In the genomic region with DNA sequence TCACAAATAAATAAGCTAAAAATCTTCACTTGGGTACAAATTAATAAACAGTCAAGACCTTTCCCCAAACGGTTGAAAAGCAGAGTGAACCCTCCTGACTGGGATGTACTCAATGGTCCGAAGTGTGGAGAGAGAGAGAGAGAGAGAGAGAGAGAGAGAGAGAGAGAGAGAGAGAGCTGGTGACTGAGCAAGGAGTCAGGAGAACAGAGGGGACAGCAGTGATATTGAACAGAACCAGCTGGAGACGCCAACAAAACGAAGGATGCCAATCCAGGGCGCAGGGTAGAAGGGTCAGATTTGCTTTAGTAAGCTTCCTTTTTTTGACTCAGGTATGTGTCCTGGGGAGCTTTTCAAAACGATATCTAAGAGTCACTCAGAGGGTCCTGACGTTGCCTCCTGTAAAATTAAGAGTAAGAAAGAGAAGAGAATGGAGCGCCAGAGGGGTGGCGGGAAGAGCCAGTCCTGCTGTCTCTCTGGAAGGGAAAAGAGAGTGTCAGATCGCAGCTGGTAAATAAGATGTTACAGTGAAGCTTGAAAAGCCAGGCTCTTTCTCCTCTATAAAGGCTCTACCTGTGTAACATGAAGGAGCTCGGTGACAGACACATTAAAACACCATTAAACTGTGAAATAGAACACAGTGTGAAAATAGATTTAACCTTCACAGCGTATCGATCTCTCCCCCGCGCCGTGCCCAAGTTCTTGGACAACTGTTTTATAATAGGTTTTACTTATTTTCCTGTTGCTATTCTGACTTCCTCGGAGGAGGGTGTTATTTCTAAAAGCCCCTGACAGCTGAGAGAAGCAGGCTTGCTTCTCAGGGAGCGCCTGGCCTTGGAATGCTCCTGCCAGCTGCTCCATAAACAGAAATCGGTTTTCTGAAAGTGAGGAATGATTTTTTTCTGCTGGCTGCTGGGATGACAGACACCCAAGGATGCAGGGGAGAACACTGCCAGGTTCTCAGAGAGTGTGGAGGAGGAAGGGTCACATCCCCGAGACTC, we compare ENCODE assay signal across 12 mouse cellular contexts.
DNase-seq lines count a peak whose midpoint lies in the region; ATAC-seq and TF ChIP-seq lines count a peak whose summit lies in the region.
"Had no signal": no experiment of that assay in that cellular context is flagged by ENCODE, and none has a peak within 500 bp of the region (broad histone marks: within the 10 kb centered on the region; RNA-seq: fewer than 3 reads in every experiment).

No protein-coding gene starts in this region.

- no peaks in the 10 kb centered on the region for H3K36me3 ChIP-seq in forebrain, postnatal 0 days (ENCODE audit: insufficient read depth)
- no peaks in the 10 kb centered on the region for H3K36me3 ChIP-seq in forebrain, embryonic 12.5 days (replicated peaks)
- no peaks in the 10 kb centered on the region for H3K36me3 ChIP-seq in midbrain, postnatal 0 days (ENCODE audit: insufficient read depth, low read length)
- H3K36me3 ChIP-seq: heart, embryonic 12.5 days had no signal

- no peak overlapping the region for H3K4me3 ChIP-seq in forebrain, postnatal 0 days (ENCODE audit: low read depth, low read length)
- H3K4me3 ChIP-seq in forebrain, embryonic 12.5 days (replicated peaks): no peak overlapping the region
- no peak overlapping the region for H3K4me3 ChIP-seq in layer of hippocampus, adult 2 months
- H3K4me3 ChIP-seq in midbrain, postnatal 0 days (ENCODE audit: low read depth, low read length): no peak overlapping the region
- H3K4me3 ChIP-seq: heart, embryonic 12.5 days had no signal

- DNase-seq in forebrain, postnatal 0 days: peak; percentile 17
- DNase-seq in layer of hippocampus, postnatal 36 days: peak; percentile 2 to 5
- no peak for DNase-seq in layer of hippocampus, adult 2 months (ENCODE audit: low spot score in 2 of 2)
- peak; percentile 17 to 32 for DNase-seq in frontal cortex, adult 2 months (ENCODE audit: extremely low spot score in 1 of 2, low spot score in 1 of 2)
- DNase-seq in midbrain, postnatal 0 days (ENCODE audit: low spot score): peak; percentile 24
- no peak for DNase-seq in natural killer cell, adult 2 months (ENCODE audit: low spot score in 2 of 2)
- DNase-seq in gastrocnemius, postnatal 10 days: no peak
- DNase-seq: thymus, postnatal 25 days had no signal

- TF ChIP-seq CTCF in forebrain, postnatal 0 days (IDR thresholded peaks at IDR 0.05; ENCODE audit: low read depth): no peak
- TF ChIP-seq CTCF in layer of hippocampus, adult 2 months (conservative IDR thresholded peaks at IDR 0.05): no peak
- TF ChIP-seq CTCF in midbrain, postnatal 0 days (IDR thresholded peaks at IDR 0.05): no peak

- 68% methylated on average over 20 of the region's 20 CpGs for WGBS in forebrain, postnatal 0 days
- whole genome bisulfite sequencing in forebrain, embryonic 12.5 days: 81% methylated on average over 20 of the region's 20 CpGs
- 53% methylated on average over 20 of the region's 20 CpGs for WGBS in midbrain, postnatal 0 days

- no peak overlapping the region for H3K4me2 ChIP-seq in forebrain, postnatal 0 days (ENCODE audit: low read depth)
- H3K4me2 ChIP-seq in forebrain, embryonic 12.5 days: no peak overlapping the region
- peak overlapping the region; percentile 24; the same call in 1 of the 2 replicates for H3K4me2 ChIP-seq in midbrain, postnatal 0 days (ENCODE audit: low read depth, low read length, poor library complexity, severe bottlenecking)
- H3K4me2 ChIP-seq: heart, embryonic 12.5 days had no signal

- peak; percentile 53 for ATAC-seq in forebrain, postnatal 0 days
- ATAC-seq in forebrain, embryonic 12.5 days (ENCODE audit: low FRiP score): no peak
- no peak for ATAC-seq in midbrain, postnatal 0 days (ENCODE audit: low FRiP score)
- ATAC-seq: hindbrain, embryonic 16.5 days had no signal

- H3K27ac ChIP-seq in forebrain, postnatal 0 days (ENCODE audit: low read depth, low read length): no peak overlapping the region
- no peak overlapping the region for H3K27ac ChIP-seq in forebrain, embryonic 12.5 days
- no peak overlapping the region for H3K27ac ChIP-seq in layer of hippocampus, adult 2 months
- H3K27ac ChIP-seq in midbrain, postnatal 0 days (ENCODE audit: low read depth, low read length): no peak overlapping the region
- H3K27ac ChIP-seq: macrophage had no signal

- no peaks in the 10 kb centered on the region for H3K9me3 ChIP-seq in forebrain, postnatal 0 days (ENCODE audit: low read length)
- H3K9me3 ChIP-seq in forebrain, embryonic 12.5 days: no peaks in the 10 kb centered on the region
- H3K9me3 ChIP-seq in midbrain, postnatal 0 days (ENCODE audit: low read length): no peaks in the 10 kb centered on the region
- H3K9me3 ChIP-seq: heart, embryonic 12.5 days had no signal

- no peaks in the 10 kb centered on the region for H3K4me1 ChIP-seq in forebrain, postnatal 0 days (ENCODE audit: insufficient read depth)
- no peaks in the 10 kb centered on the region for H3K4me1 ChIP-seq in forebrain, embryonic 12.5 days
- no peaks in the 10 kb centered on the region for H3K4me1 ChIP-seq in midbrain, postnatal 0 days (ENCODE audit: insufficient read depth, low read length)
- H3K4me1 ChIP-seq: heart, embryonic 12.5 days had no signal

- no peak overlapping the region for H3K9ac ChIP-seq in forebrain, postnatal 0 days
- no peak overlapping the region for H3K9ac ChIP-seq in forebrain, embryonic 12.5 days
- H3K9ac ChIP-seq in midbrain, postnatal 0 days (replicated peaks; ENCODE audit: low read length, poor library complexity, severe bottlenecking): no peak overlapping the region
- H3K9ac ChIP-seq: heart, embryonic 12.5 days had no signal

- H3K27me3 ChIP-seq in forebrain, postnatal 0 days (ENCODE audit: insufficient read depth, low read length): no peaks in the 10 kb centered on the region
- H3K27me3 ChIP-seq in forebrain, embryonic 12.5 days: no peaks in the 10 kb centered on the region
- H3K27me3 ChIP-seq in midbrain, postnatal 0 days (ENCODE audit: insufficient read depth, low read length): no peaks in the 10 kb centered on the region
- H3K27me3 ChIP-seq: heart, embryonic 12.5 days had no signal

Comparison
In these comparisons a context has a peak if more than half of its experiments do, and no peak if none do; other contexts are left out.
1. DNase-seq: peak in forebrain, postnatal 0 days (single experiment), layer of hippocampus, postnatal 36 days (2 of 2), frontal cortex, adult 2 months (2 of 2) and midbrain, postnatal 0 days (single experiment); none in layer of hippocampus, adult 2 months (0 of 2), natural killer cell, adult 2 months (0 of 2) and gastrocnemius, postnatal 10 days (single experiment).